Mouse (Mus musculus) 3134 (cell line): ENCODE data around the gene Csf2.
A peak's percentile ranks its signal among the peaks of the same experiment; 100 is the strongest.
"Not testable (repeated sequence)": the region's sequence is repeated elsewhere in the genome, so short reads cannot be mapped to it uniquely, and the experiment has no call there.

Source experiments
- DNase-seq: peaks from one replicate; pipeline ENCODE4 v3.0.0-alpha.2; 2011; ENCODE audit warnings: low spot score; ENCODE audit not compliant: insufficient read length; ENCODE audit errors: extremely low read depth

Gene Csf2

GRCm38 (mm10) chr11:54248940-54249717 is at the start of gene Csf2:
Csf2 (minus strand) TSS chr11:54249667.
- no peak for DNase-seq

GRCm38 (mm10) chr11:54298777-54299176 is 49.3 kb upstream of the Csf2 start:
- DNase-seq = no peak

GRCm38 (mm10) chr11:54297471-54297870 is 48.0 kb upstream of the Csf2 start:
- DNase-seq = not testable (repeated sequence)

DNA sequence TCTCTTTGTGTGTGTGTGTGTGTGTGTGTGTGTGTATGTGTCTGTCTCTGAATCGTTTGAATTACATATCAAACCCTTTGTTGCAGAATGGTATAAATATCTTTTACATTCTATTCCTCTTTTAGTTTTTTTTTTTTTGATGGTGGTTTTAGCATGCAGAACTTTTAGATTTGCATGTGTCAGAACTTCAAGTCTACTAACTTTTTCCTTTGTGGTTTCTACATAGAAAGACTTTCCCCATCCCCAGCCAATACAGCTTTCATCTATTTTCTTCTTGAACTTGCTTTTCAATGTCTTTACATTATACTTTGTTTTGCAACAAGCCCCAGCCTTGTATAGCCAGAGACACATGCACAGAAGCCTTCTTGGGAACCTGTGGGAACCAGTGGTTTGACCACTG is 47.3 kb upstream of the Csf2 start:
- DNase-seq = no peak

- no peak for DNase-seq
Measured at GRCm38 (mm10) chr11:54295971-54296370, 46.5 kb upstream of the Csf2 start.

GRCm38 (mm10) chr11:54293980-54294807 is 44.7 kb upstream of the Csf2 start:
- no peak for DNase-seq

DNA sequence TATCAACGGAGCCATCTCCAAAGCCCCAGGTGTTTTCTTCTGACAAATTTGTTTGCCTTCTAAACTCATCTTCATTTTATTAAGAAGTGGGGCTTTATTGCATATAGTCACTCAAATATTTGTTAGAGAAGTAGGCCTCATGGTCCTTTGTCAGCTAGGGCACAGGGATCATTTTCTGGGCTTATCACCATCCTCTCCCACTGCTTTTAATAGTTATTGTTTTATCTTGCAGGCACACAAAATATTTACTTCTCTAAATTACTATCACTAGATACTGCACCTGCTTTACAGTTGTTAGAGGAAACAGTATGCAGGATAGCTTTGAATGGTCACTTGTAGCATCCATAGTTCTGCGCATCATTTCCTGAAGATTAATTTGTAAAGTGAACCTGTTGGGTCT is 42.7 kb upstream of the Csf2 start:
- no peak for DNase-seq

GRCm38 (mm10) chr11:54287821-54288453 is 38.5 kb upstream of the Csf2 start:
- DNase-seq = no peak

- no peak for DNase-seq
Measured at GRCm38 (mm10) chr11:54271437-54271949, 22.0 kb upstream of the Csf2 start.

DNA sequence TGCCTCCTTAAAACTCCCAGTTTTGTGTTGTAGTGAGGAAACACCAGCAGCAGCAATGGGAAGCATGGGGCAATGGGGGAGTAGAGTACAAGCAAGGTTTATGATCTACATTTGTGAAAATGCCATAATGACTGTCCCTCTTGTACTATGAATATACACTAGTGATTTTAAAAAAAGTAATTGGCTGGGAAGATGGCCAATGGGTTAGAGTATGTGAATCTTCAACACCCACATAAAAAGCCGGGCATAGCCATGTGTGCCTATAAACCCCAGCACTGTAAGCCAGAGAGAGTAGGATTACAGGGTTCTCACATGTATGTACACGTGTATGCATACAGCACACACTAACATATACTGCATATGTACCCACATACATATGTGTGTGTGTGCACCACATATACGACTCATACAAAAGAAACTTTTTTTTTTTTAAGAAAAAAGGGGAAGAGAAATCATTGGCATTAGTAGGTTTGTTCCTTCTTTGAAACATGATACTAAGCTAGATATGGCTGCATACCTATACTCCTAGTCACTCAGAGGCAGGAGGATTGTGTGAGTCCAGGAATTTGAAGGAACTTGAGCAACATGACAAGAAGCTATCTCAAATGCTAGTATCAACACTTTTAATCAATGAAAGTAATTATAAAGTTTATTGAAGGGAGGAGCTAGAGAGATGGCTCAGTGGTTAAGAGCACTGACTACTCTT is 19.9 kb upstream of the Csf2 start:
- DNase-seq = no peak

GRCm38 (mm10) chr11:54267177-54267576 is 17.7 kb upstream of the Csf2 start, which contains the start of gene Il3:
Il3 (minus strand) TSS chr11:54267277.
- DNase-seq = no peak

DNA sequence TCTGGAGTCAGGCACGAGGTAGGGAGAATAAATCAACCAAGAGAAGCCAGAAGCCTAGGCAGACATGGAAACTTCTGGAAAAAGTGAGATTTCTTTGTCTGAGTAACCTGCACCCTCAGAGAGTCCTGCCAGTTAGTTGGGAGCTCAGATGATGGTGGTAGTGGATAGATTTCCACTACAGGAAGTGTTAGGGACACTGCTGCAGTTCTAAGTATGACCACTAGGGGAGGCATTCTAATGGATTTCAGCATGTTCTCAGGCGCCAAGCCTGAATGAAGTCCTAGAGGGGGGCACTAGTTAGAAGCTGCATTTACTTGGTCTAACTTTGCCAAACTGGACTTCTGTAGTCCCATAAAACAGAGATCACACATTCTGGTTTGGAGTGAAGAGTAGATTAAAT is 15.1 kb upstream of the Csf2 start:
- DNase-seq = no peak

GRCm38 (mm10) chr11:54263405-54264031 is 14.1 kb upstream of the Csf2 start:
- DNase-seq = no peak

GRCm38 (mm10) chr11:54256624-54257376 is 7.3 kb upstream of the Csf2 start:
- peak; percentile 25 for DNase-seq

GRCm38 (mm10) chr11:54254114-54254513 is 4.6 kb upstream of the Csf2 start:
- DNase-seq = no peak

DNA sequence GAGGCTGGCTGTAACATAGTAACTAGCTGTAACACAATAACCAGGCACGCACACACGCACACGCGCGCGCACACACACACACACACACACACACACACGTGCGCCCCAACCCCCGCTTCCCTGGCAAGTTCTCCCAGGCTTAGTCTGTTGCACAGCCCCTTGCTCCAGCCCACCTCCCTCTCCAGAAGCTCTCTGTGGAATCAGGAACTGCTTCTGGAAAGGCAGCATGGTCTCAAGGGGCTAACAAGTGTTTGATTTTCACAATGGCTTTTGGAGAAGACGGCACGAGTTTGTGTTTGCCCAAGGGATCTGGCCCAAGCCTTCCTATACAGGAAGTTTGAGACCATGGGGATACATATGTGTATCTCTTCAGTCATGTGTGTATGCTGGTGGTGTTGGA is 1.1 kb upstream of the Csf2 start:
- no peak for DNase-seq

DNA sequence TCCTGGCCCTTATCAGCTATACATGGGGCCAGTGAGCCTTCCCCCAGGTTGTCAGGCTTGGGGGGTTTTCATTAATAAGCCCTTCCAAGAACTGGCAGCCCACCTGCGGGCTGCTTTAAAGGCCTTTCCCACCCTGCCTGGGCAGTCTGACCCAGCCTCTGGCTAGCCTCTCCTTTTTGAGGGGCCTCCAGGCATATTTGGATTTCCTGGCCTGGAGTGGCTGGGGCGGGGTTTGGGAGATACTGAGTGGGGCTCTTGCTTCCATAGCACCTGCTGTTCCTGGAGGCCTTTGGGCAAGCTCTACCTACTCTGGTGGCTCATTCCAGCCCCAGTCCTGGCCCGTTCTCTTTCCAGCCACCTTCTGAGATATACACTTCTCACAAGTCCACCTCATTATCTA is 281 bp upstream of the Csf2 start:
- DNase-seq = no peak

DNA sequence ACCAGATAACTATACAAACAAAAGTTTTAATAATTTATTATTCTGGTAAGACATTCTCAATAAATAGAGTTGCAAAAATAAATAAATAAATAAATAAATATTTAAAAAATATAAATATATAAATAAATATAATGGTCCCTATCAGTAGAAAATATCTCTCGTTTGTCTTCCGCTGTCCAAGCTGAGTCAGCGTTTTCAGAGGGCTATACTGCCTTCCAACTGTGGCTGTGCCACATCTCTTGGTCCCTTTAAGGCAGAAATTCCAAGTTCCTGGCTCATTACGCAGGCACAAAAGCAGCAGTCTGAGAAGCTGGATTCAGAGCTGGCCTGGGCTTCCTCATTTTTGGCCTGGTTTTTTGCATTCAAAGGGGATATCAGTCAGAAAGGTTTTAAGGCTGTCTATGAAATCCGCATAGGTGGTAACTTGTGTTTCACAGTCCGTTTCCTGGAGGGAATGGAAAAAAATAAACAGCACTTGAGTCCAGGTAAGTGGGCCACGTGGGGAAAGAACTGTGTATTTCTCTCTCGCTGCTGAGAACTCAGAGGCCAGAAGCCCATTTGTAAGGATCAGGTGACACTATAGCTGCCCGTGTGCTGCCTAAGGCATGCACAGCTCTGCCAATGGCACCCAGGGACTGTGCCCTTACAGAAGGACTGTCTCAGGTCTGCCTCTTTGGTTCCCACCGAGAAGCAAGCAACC is 2.1 kb downstream of the Csf2 start:
- no peak for DNase-seq

DNA sequence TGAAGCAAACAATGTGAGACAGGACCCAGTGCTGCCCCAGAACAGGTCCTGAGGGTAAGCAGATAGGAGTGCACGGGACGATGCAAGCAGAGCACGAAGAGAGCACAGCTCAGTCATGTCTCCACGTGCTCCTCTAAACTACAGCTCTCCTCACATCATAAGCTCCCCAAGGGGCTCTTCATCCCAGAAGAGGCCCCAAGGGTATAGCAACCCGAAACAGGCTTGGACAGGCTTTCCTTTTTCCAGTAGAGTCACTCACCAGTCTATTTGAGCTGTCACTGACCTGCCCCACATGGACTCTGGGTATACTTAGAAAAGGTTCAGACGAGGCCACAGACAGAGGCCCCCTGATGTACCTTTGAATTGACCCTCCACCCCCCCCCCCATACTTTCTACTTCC is 5.0 kb downstream of the Csf2 start:
- DNase-seq = no peak
